Mouse (Mus musculus) ES-E14 (cell line): Measurements from ENCODE around the gene Mtf2. TPM values are rescaled to one million over a fixed set of nuclear protein-coding genes. Genes with fewer than 3 reads are reported as not detected.
"Not testable (repeated sequence)": the region's sequence is repeated elsewhere in the genome, so short reads cannot be mapped to it uniquely, and the experiment has no call there.

ENCODE experiments used
- DNase-seq: peaks from one replicate; pipeline ENCODE4 v3.0.0-alpha.2; 2013; ENCODE audit warnings: low read depth, low spot score
- H3K27ac ChIP-seq: 2 replicates; pipeline ENCODE4 v1.5.1; 2012; ENCODE audit warnings: low read depth, mild to moderate bottlenecking, low read length, moderate library complexity, mixed read lengths; ENCODE audit not compliant: poor library complexity, insufficient read depth, severe bottlenecking
- H3K36me3 ChIP-seq: 2 replicates; pipeline ENCODE4 v1.6.1; 2012; ENCODE audit warnings: mild to moderate bottlenecking, low read length, moderate library complexity, mixed read lengths; ENCODE audit not compliant: control insufficient read depth, poor library complexity, insufficient read depth, severe bottlenecking
- H3K4me1 ChIP-seq, 2 experiments: fragments of 150-350 bp in 1 of 2; sonication (generic) in 1 of 2; 2 replicates each; pipeline ENCODE4 v1.6.1; 2012; ENCODE audit warnings: low read length in 2 of 2, mild to moderate bottlenecking in 1 of 2, mixed read lengths in 1 of 2; ENCODE audit not compliant: control insufficient read depth in 2 of 2, insufficient read depth in 2 of 2, poor library complexity in 1 of 2
- H3K4me3 ChIP-seq, 2 experiments: fragments of 150-350 bp in 1 of 2; sonication (generic) in 1 of 2; 2 replicates each; pipeline ENCODE4 v1.5.1; 2012; ENCODE audit warnings: low read length in 2 of 2, low read depth in 1 of 2, mild to moderate bottlenecking in 1 of 2, mixed read lengths in 1 of 2; ENCODE audit not compliant: insufficient read depth in 1 of 2, poor library complexity in 1 of 2, severe bottlenecking in 1 of 2
- H3K9ac ChIP-seq: 2 replicates; pipeline ENCODE4 v1.6.1; 2012; ENCODE audit warnings: low read depth, mild to moderate bottlenecking, low read length, mixed read lengths; ENCODE audit not compliant: poor library complexity, insufficient read depth, severe bottlenecking
- H3K9me3 ChIP-seq: fragments of 150-350 bp; sonication (generic); 2 replicates; pipeline ENCODE4 v1.6.1; 2012; ENCODE audit warnings: low read depth, mild to moderate bottlenecking, low read length; ENCODE audit not compliant: control insufficient read depth, insufficient read depth
- CHD2 ChIP-seq: IDR thresholded peaks from 2 replicates; pipeline ENCODE4 v1.6.1; 2014; ENCODE audit warnings: mild to moderate bottlenecking, low read depth, low read length, inconsistent platforms
- HCFC1 ChIP-seq: IDR thresholded peaks from 2 replicates; pipeline ENCODE4 v1.6.1; 2012; ENCODE audit warnings: low read length, inconsistent platforms, borderline replicate concordance; ENCODE audit not compliant: insufficient read depth
- MAFK ChIP-seq: IDR thresholded peaks from 2 replicates; pipeline ENCODE4 v1.6.1; 2014; ENCODE audit warnings: mild to moderate bottlenecking, low read depth, low read length, inconsistent platforms; ENCODE audit not compliant: insufficient read depth
- ZC3H11A ChIP-seq: IDR thresholded peaks from 2 replicates; pipeline ENCODE4 v1.6.1; 2012; ENCODE audit warnings: low read depth, mild to moderate bottlenecking, inconsistent platforms, low read length, borderline replicate concordance
- ZNF384 ChIP-seq: IDR thresholded peaks from 2 replicates; pipeline ENCODE4 v1.6.1; 2012; ENCODE audit warnings: low read depth, low read length, inconsistent platforms
- in situ Hi-C, 2 experiments: fragments of 600-800 bp; cut with MboI; formaldehyde crosslinking; loops; one replicate each; pipeline ENCODE4 v1.15.1; 2025; ENCODE audit warnings: low sequenced_read_pairs in 2 of 2, inconsistent platforms in 1 of 2; ENCODE audit not compliant: unreplicated experiment in 2 of 2
- total RNA-seq: library from RNA; depleted of rRNA; stranded (reverse); fragments of 300-350 nt; gene quantifications from 2 replicates; pipeline ENCODE4 v1.2.3, GENCODE M21; 2012

Gene Mtf2
- total RNA-seq, 1 experiment = 242 TPM

DNA sequence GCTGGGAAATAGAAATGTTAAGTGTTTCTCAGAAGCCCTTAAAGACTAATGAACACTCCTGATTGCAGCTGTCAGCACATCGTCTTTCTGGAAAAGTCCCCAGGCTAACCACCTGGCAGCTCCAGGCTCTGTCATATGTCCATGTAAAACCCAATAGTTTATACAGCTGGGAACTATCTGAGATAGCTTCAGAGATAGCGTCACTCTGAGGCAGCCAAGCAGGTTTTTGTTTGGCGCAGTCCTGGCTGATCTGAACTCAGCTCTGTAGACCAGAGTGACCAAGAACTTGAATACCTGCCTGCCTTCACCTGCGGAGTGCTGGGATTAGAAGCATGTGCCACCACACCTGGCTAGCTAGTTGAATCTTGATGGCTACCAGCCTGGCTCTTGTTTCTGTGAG is 37.2 kb upstream of the Mtf2 start:
- H3K9me3 ChIP-seq = no peaks in the 10 kb centered on the region
- H3K9ac ChIP-seq = no peak overlapping the region
- in situ Hi-C loops = loop anchor here in 1 of 2 experiments (10.0 kb wide), 1 partner anchor 113 kb away; no protein-coding TSS in a partner anchor
- H3K4me3 ChIP-seq = no peak overlapping the region
- H3K27ac ChIP-seq = no peak overlapping the region
- H3K36me3 ChIP-seq = no peaks in the 10 kb centered on the region
- no peak for TF ChIP-seq HCFC1
- no peak for TF ChIP-seq MAFK
- no peak for TF ChIP-seq CHD2
- TF ChIP-seq ZC3H11A = no peak
- TF ChIP-seq ZNF384 = no peak
- no peak for DNase-seq
- no peaks in the 10 kb centered on the region for H3K4me1 ChIP-seq

DNA sequence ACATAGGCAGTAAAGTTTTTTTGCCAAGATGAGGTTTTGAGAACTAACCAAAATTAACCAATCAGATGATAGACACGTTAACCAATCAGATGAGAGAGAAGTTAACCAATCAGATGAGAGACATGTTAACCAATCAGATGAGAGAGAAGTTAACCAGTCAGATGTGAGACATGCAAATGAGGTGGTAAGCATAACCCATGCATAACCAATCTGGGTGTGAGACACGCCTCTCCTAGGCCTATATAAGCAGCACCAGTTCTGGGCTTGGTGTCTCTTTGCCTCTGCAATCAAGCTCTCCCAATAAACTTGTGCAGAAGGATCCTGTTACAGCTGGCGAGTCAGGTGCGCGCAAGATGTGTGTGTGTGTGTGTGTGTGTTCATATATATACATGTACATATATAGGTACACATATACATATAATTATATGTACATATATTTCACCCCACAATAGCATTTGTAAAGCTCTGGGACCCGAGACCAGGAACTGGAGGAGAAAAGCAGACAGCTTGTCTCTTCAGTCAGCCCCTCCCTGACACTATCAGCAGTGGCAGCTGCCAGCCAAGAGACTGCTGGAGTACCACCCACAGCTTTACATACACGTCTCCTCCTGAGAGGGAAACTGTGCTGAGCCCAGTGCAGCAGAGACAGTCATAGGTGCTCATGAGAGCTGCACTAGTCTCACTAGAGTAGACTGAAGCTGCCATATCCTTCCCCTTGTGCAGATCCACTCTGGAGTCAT is 36.5 kb upstream of the Mtf2 start:
- H3K36me3 ChIP-seq, H3K4me1 ChIP-seq, H3K4me3 ChIP-seq, DNase-seq, H3K9me3 ChIP-seq, H3K9ac ChIP-seq, H3K27ac ChIP-seq: not testable (repeated sequence)
- in situ Hi-C loops = loop anchor here in 1 of 2 experiments (10.0 kb wide), 1 partner anchor 114 kb away; no protein-coding TSS in a partner anchor

DNA sequence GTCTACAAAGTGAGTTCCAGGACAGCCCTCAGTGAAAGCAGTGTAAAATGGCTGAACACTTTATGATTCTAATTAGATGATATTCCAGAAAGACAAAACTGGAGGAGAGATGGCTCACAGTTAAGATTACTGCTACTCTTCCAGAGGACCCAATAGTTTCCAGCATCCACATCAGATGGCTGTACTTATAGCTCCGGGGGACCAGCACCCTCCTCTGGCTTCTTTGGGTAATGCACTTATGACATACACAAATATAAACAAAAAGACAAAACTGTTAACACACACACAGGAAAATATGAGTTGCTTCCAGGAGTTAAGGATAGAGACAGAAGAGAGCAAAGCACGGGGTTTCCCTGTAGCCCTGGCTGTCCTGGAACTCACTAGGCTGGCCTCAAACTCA is 35.5 kb upstream of the Mtf2 start:
- Histone ChIP-seq H3K4me3 (no peak overlapping the region), H3K27ac (no peak overlapping the region), H3K9me3 (no peaks in the 10 kb centered on the region), H3K36me3 (no peaks in the 10 kb centered on the region), H3K9ac (no peak overlapping the region), H3K4me1 (no peaks in the 10 kb centered on the region)
- TF ChIP-seq ZC3H11A (peak; percentile 50; the same call in 1 of the 2 replicates), CHD2 (no peak)
- in situ Hi-C loops = loop anchor here in 1 of 2 experiments (10.0 kb wide), 2 partner anchors 115 to 145 kb away; no protein-coding TSS in a partner anchor
- no peak for DNase-seq

DNA sequence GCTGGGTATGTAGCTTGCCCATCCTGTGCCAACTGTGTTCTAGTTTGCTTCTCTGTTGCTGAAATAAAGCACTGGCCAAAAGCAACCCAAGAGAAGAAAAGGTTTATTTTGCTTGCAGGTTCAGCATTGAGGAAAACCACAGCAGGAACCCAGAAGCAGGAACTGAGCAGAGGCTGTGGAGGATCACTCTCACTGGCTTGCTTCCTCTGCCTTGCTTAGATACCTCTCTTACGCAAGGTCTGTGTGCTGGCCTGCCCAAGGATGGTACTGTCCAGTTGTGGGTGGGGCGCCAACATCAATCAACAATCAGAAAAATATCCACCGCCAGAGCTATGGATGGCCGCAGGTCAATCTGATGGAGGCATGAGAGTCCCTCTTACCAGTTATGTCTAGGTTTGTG is 34.2 kb upstream of the Mtf2 start:
- in situ Hi-C loops = loop anchor here in 1 of 2 experiments (10.0 kb wide), 1 partner anchor 144 kb away; no protein-coding TSS in a partner anchor
- no peaks in the 10 kb centered on the region for H3K36me3 ChIP-seq
- no peak overlapping the region for H3K4me3 ChIP-seq
- no peak overlapping the region for H3K27ac ChIP-seq
- no peaks in the 10 kb centered on the region for H3K9me3 ChIP-seq
- no peak for TF ChIP-seq ZNF384
- no peak for TF ChIP-seq MAFK
- TF ChIP-seq HCFC1 = no peak
- no peak for TF ChIP-seq CHD2
- no peak for TF ChIP-seq ZC3H11A
- no peak for DNase-seq
- H3K9ac ChIP-seq = no peak overlapping the region
- no peaks in the 10 kb centered on the region for H3K4me1 ChIP-seq

DNA sequence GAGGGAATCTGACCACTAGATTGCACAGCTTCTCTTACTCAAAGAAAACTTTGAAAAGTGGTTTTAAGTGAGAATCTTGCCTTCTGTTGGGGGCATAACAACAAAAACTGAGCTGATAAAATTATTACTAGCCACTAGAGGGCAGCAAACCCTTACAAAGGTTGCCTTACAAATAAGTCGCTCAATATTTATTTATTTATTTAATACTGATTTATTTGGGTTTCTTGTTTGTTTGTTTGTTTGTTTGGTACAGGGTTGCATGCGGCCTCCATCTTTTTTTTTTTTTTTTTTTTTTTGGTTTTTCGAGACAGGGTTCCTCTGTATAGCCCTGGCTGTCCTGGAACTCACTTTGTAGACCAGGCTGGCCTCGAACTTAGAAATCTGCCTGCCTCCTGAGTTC is 31.3 kb upstream of the Mtf2 start:
- DNase-seq = peak; percentile 58
- Histone ChIP-seq H3K9me3 (no peaks in the 10 kb centered on the region), H3K4me1 (no peaks in the 10 kb centered on the region), H3K4me3 (no peak overlapping the region), H3K27ac (no peak overlapping the region), H3K36me3 (no peaks in the 10 kb centered on the region), H3K9ac (no peak overlapping the region)
- in situ Hi-C loops = loop anchor here in 1 of 2 experiments (10.0 kb wide), 1 partner anchor 141 kb away; no protein-coding TSS in a partner anchor
- TF ChIP-seq CHD2 (no peak; the same call in 1 of the 2 replicates), ZC3H11A (peak; percentile 92), ZNF384 (peak; percentile 60)
